Mouse (Mus musculus) neural tube, embryonic 12.5 days (tissue): ENCODE measurements around the gene Coq2. TPM values are rescaled to one million over a fixed set of nuclear protein-coding genes. Genes with fewer than 3 reads are reported as not detected.

Experiments used
- ATAC-seq: fragments of 200-750 bp; cut with Nextera tagmentation; 2 replicates; pipeline ENCODE4 v1.8.0; 2017; ENCODE audit warnings: low read depth, mild to moderate bottlenecking, moderate TSS enrichment, moderate library complexity; ENCODE audit not compliant: low FRiP score
- H3K27ac ChIP-seq: fragments of 300-500 bp; sonication (generic); 2 replicates; pipeline ENCODE4 v1.5.1; 2016
- H3K27me3 ChIP-seq: fragments of 300-500 bp; sonication (generic); replicated peaks from 2 replicates; pipeline ENCODE4 v1.6.1; 2016; ENCODE audit warnings: mild to moderate bottlenecking
- H3K36me3 ChIP-seq: fragments of 300-500 bp; sonication (generic); 2 replicates; pipeline ENCODE4 v1.6.1; 2016; ENCODE audit warnings: mild to moderate bottlenecking
- H3K4me1 ChIP-seq: fragments of 300-500 bp; sonication (generic); 2 replicates; pipeline ENCODE4 v1.6.1; 2016
- H3K4me2 ChIP-seq: fragments of 300-500 bp; sonication (generic); replicated peaks from 2 replicates; pipeline ENCODE4 v1.6.1; 2016; ENCODE audit warnings: mild to moderate bottlenecking
- H3K4me3 ChIP-seq: fragments of 300-500 bp; sonication (generic); 2 replicates; pipeline ENCODE4 v1.5.1; 2016
- H3K9ac ChIP-seq: fragments of 300-500 bp; sonication (generic); 2 replicates; pipeline ENCODE4 v1.6.1; 2016; ENCODE audit warnings: mild to moderate bottlenecking
- H3K9me3 ChIP-seq: fragments of 300-500 bp; sonication (generic); 2 replicates; pipeline ENCODE4 v1.6.1; 2016; ENCODE audit warnings: mild to moderate bottlenecking
- WGBS: fragments of 180-500 bp; shearing (Covaris S2); methylation state at CpG from one replicate; pipeline ENCODE4 v1.1.7; 2016; 5-methylcytosine and 5-hydroxymethylcytosine counted together
- polyA plus RNA-seq: library from polyadenylated mRNA; unstranded; fragments of >200 nt; fragmentation: Nextera tagmentation; extraction: Ambion mirVana; gene quantifications from 2 replicates; pipeline ENCODE4 v1.2.1, GENCODE M21; 2016

The Coq2 gene
- polyA plus RNA-seq, result 47.5 and 52.5 TPM in 2 replicates

DNA sequence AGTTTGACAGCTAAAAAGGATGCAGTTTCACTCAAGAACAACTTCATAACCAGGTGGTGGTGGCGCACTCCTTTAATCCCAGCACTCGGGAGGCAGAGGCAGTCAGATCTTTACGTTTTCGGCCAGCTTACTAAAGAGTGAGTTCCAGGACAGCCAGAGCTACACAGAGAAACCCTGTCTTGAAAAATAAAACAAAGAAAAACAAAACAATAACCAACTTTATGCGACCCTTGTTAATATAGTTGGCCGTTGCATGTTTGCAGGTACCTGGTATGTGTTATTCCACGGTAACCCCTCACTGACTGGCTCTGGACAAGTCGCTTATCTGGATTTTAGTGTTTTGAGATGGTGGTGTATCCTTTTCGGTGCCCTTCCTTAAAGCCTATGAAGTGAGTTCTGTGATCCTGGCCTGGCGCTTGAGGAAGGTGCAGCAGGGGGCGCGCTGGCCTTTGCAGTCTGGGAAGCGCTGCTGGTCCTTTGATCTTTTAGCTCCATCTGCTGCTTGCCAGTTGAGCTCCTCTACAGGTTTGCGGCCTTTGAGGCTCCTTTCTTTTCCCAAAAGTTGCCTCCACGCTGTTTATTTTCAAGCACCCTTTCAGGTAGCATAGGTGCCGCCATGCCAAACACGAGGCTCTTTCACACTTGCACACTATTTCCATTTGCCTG is at the start of gene Coq2:
Gene Coq2, minus strand, starts transcription at position 430 of the 666 bp plus-strand sequence.
- no peak within 1 kb of the TSS for H3K27ac ChIP-seq
- WGBS, result 10% methylated on average over 17 of the region's 17 CpGs

DNA sequence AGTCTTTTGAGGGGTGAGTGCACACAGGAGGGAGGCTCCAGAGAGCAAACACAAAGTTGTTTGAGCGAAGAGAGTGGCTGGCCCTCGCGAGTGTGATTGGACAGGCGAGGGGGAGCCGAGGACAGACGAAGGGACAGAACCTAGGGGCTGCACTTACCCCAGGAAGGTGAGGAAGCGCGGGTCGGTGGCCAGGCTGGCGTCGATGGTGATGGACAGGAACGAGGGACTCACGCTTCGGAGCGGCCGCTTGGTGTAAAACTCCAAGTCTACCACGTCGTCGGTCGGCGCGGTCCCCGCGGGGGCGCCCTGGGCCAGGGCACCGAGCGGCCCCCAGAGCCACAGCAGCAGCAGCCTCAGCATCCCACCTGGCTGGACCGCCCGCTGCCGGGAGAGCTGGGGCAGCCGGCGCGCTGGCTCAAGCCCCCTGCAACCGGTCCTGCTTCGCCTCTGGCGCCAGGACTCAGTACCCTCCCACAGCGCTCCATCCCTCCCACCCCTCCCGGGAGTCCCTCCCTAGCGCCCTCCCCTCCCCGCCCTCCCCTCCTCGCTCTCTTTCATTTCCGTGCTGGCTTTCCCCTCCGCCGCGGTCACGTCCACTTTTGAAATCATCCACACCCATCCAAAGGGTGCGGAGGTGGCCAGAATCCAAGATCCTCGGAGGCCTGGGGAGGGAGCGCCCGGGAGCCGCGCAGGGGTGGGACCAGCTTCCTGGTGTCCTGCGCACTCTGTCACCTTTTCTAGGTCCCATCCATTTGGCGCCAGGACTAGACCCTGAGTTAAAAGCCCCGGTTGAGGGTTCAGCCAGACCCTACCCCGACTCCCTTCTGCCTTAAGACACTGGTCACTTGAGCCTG is 44.5 kb upstream of the Coq2 start, which contains the start of gene Hpse:
Gene Hpse, minus strand, starts transcription at position 482 of the 854 bp plus-strand sequence.
- peaks cover 11% of the 10 kb centered on the region; the same call in 1 of the 2 replicates for H3K4me1 ChIP-seq
- peak within 1 kb of the TSS; percentile 61 for H3K9ac ChIP-seq
- WGBS, result under 1% methylated on average over 56 of the region's 56 CpGs
- no peak within 1 kb of the TSS for H3K27ac ChIP-seq
- H3K4me2 ChIP-seq, result peak within 1 kb of the TSS; percentile 98
- H3K9me3 ChIP-seq, result no peaks in the 10 kb centered on the region
- peaks cover 29% of the 10 kb centered on the region for H3K27me3 ChIP-seq
- ATAC-seq, result peak; percentile 58
- H3K36me3 ChIP-seq, result no peaks in the 10 kb centered on the region
- H3K4me3 ChIP-seq, result peak within 1 kb of the TSS; percentile 46

More for the DNA sequence above, at the start of gene Coq2:
- H3K36me3 ChIP-seq, result no peaks in the 10 kb centered on the region; the same call in none of the 2 replicates
- no peaks in the 10 kb centered on the region for H3K9me3 ChIP-seq
- peak within 1 kb of the TSS; percentile 79 for H3K4me2 ChIP-seq
- H3K9ac ChIP-seq, result peak within 1 kb of the TSS; percentile 93
- H3K4me1 ChIP-seq, result peaks cover 8% of the 10 kb centered on the region
- H3K4me3 ChIP-seq, result peak within 1 kb of the TSS; percentile 82
- no peaks in the 10 kb centered on the region for H3K27me3 ChIP-seq
- ATAC-seq, result peak; percentile 59

DNA sequence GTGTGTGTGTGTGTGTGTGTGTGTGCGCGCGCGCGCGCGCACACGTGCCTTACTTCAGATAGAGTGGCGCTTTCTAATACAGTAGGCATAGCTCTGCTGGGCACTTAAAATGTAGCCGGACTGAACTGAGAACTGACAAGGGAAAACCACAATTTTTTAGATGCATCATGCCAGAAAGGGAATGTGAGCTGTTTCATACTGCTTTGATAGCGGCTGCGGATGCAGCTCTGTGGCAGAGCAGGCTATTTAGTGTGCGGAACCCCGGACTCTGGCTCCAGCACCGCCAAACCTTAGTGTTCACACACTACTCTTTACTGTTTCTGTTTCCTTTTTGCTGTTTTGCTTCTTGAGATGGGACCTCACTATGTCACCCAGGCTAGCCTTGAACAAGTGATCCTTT is 41.8 kb upstream of the Coq2 start:
- Histone ChIP-seq H3K9ac (no peak overlapping the region), H3K27me3 (peaks cover 29% of the 10 kb centered on the region), H3K4me3 (no peak overlapping the region), H3K4me2 (no peak overlapping the region), H3K9me3 (no peaks in the 10 kb centered on the region), H3K36me3 (no peaks in the 10 kb centered on the region), H3K27ac (no peak overlapping the region), H3K4me1 (peaks cover 11% of the 10 kb centered on the region; the same call in 1 of the 2 replicates)
- ATAC-seq, result no peak
- WGBS, result 94% methylated on average over 15 of the region's 15 CpGs

- 95% methylated on average over 6 of the region's 6 CpGs for WGBS
- H3K4me1 ChIP-seq, result peaks cover 5% of the 10 kb centered on the region; the same call in 1 of the 2 replicates
- ATAC-seq, result no peak
- H3K27ac ChIP-seq, result no peak overlapping the region
- no peak overlapping the region for H3K9ac ChIP-seq
- H3K4me2 ChIP-seq, result no peak overlapping the region
- H3K36me3 ChIP-seq, result no peaks in the 10 kb centered on the region
- no peaks in the 10 kb centered on the region for H3K9me3 ChIP-seq
- H3K4me3 ChIP-seq, result no peak overlapping the region
- H3K27me3 ChIP-seq, result no peaks in the 10 kb centered on the region
These were observed 36.3 kb upstream of the Coq2 start for GRCm38 (mm10) chr5:100711219-100711618.

GRCm38 (mm10) chr5:100710012-100710411 is 35.1 kb upstream of the Coq2 start:
- no peaks in the 10 kb centered on the region for H3K9me3 ChIP-seq
- no peak overlapping the region for H3K4me3 ChIP-seq
- H3K27ac ChIP-seq, result no peak overlapping the region
- H3K4me1 ChIP-seq, result peaks cover 5% of the 10 kb centered on the region; the same call in 1 of the 2 replicates
- no peaks in the 10 kb centered on the region for H3K36me3 ChIP-seq
- no peak for ATAC-seq
- no peaks in the 10 kb centered on the region for H3K27me3 ChIP-seq
- H3K9ac ChIP-seq, result no peak overlapping the region
- no peak overlapping the region for H3K4me2 ChIP-seq
- WGBS, result 78% methylated on average over 2 of the region's 2 CpGs

GRCm38 (mm10) chr5:100709035-100709434 is 34.1 kb upstream of the Coq2 start:
- Histone ChIP-seq H3K4me3 (no peak overlapping the region), H3K27ac (no peak overlapping the region), H3K4me1 (peaks cover 5% of the 10 kb centered on the region; the same call in 1 of the 2 replicates), H3K9ac (no peak overlapping the region), H3K36me3 (no peaks in the 10 kb centered on the region), H3K27me3 (no peaks in the 10 kb centered on the region), H3K4me2 (no peak overlapping the region), H3K9me3 (no peaks in the 10 kb centered on the region)
- ATAC-seq, result no peak
- WGBS, result 87% methylated on average over 6 of the region's 6 CpGs

GRCm38 (mm10) chr5:100706675-100707074 is 31.7 kb upstream of the Coq2 start:
- peaks cover 5% of the 10 kb centered on the region; the same call in 1 of the 2 replicates for H3K4me1 ChIP-seq
- H3K4me3 ChIP-seq, result no peak overlapping the region
- H3K9ac ChIP-seq, result no peak overlapping the region
- H3K27me3 ChIP-seq, result no peaks in the 10 kb centered on the region
- H3K4me2 ChIP-seq, result no peak overlapping the region
- WGBS, result 40% methylated on average over 8 of the region's 8 CpGs
- no peak for ATAC-seq
- H3K9me3 ChIP-seq, result no peaks in the 10 kb centered on the region
- no peaks in the 10 kb centered on the region for H3K36me3 ChIP-seq
- H3K27ac ChIP-seq, result no peak overlapping the region

- Histone ChIP-seq H3K4me3 (no peak overlapping the region), H3K9me3 (no peaks in the 10 kb centered on the region), H3K4me1 (peaks cover 5% of the 10 kb centered on the region; the same call in 1 of the 2 replicates), H3K36me3 (no peaks in the 10 kb centered on the region), H3K4me2 (no peak overlapping the region), H3K27ac (no peak overlapping the region), H3K27me3 (no peaks in the 10 kb centered on the region), H3K9ac (no peak overlapping the region)
- 91% methylated on average over 2 of the region's 2 CpGs for whole genome bisulfite sequencing
- no peak for ATAC-seq
These were observed 29.3 kb upstream of the Coq2 start for GRCm38 (mm10) chr5:100704272-100704671.

GRCm38 (mm10) chr5:100702325-100702724 is 27.4 kb upstream of the Coq2 start:
- H3K36me3 ChIP-seq, result no peaks in the 10 kb centered on the region
- H3K4me3 ChIP-seq, result no peak overlapping the region
- H3K27ac ChIP-seq, result no peak overlapping the region
- no peaks in the 10 kb centered on the region for H3K27me3 ChIP-seq
- H3K4me1 ChIP-seq, result peaks cover 5% of the 10 kb centered on the region; the same call in 1 of the 2 replicates
- no peak overlapping the region for H3K4me2 ChIP-seq
- no peak for ATAC-seq
- 94% methylated on average over 3 of the region's 3 CpGs for WGBS
- no peak overlapping the region for H3K9ac ChIP-seq
- H3K9me3 ChIP-seq, result no peaks in the 10 kb centered on the region

- Histone ChIP-seq H3K9me3 (no peaks in the 10 kb centered on the region), H3K4me2 (no peak overlapping the region), H3K36me3 (no peaks in the 10 kb centered on the region), H3K9ac (no peak overlapping the region), H3K27ac (no peak overlapping the region), H3K27me3 (no peaks in the 10 kb centered on the region), H3K4me1 (no peaks in the 10 kb centered on the region), H3K4me3 (no peak overlapping the region)
- ATAC-seq, result no peak
- 86% methylated on average over 13 of the region's 13 CpGs for WGBS
These were observed 26.1 kb upstream of the Coq2 start for GRCm38 (mm10) chr5:100700861-100701620.

GRCm38 (mm10) chr5:100697886-100698285 is 22.9 kb upstream of the Coq2 start:
- H3K9me3 ChIP-seq, result no peaks in the 10 kb centered on the region
- ATAC-seq, result no peak
- H3K4me2 ChIP-seq, result no peak overlapping the region
- no peaks in the 10 kb centered on the region for H3K27me3 ChIP-seq
- WGBS, result 84% methylated on average over 2 of the region's 2 CpGs
- no peak overlapping the region for H3K4me3 ChIP-seq
- H3K36me3 ChIP-seq, result no peaks in the 10 kb centered on the region
- H3K4me1 ChIP-seq, result no peaks in the 10 kb centered on the region
- no peak overlapping the region for H3K27ac ChIP-seq
- no peak overlapping the region for H3K9ac ChIP-seq

GRCm38 (mm10) chr5:100697398-100697797 is 22.5 kb upstream of the Coq2 start:
- Histone ChIP-seq H3K36me3 (no peaks in the 10 kb centered on the region), H3K9me3 (no peaks in the 10 kb centered on the region), H3K27ac (no peak overlapping the region), H3K4me2 (no peak overlapping the region), H3K4me1 (no peaks in the 10 kb centered on the region), H3K27me3 (no peaks in the 10 kb centered on the region), H3K9ac (no peak overlapping the region), H3K4me3 (no peak overlapping the region)
- ATAC-seq, result no peak
- 76% methylated on average over 2 of the region's 2 CpGs for WGBS
